Mouse (Mus musculus) gastrocnemius, postnatal 10 days (tissue): ENCODE measurements around the gene Cbfa2t2. TPM values are rescaled to one million over a fixed set of nuclear protein-coding genes. Genes with fewer than 3 reads are reported as not detected.
"Not testable (repeated sequence)": the region's sequence is repeated elsewhere in the genome, so short reads cannot be mapped to it uniquely, and the experiment has no call there.

ENCODE experiments used
- DNase-seq: peaks from one replicate; pipeline ENCODE4 v3.0.0; 2021; ENCODE audit warnings: mixed read lengths
- total RNA-seq, 2 experiments: library from RNA; stranded (reverse); gene quantifications; 2 replicates each; pipeline ENCODE4 v1.2.3; 2021

Gene Cbfa2t2
- total RNA-seq, 2 experiments from 2014 or later = 18.4 to 21.6 TPM

- DNase-seq = no peak
Observed at GRCm38 (mm10) chr2:154474251-154475061, 38.2 kb downstream of the Cbfa2t2 start.

- DNase-seq = no peak
Observed at GRCm38 (mm10) chr2:154475062-154475349, 38.7 kb downstream of the Cbfa2t2 start.

- DNase-seq = no peak
Observed at GRCm38 (mm10) chr2:154475861-154476260, 39.6 kb downstream of the Cbfa2t2 start.

- peak; percentile 35 for DNase-seq
Observed at GRCm38 (mm10) chr2:154477028-154477427, 40.7 kb downstream of the Cbfa2t2 start.

GRCm38 (mm10) chr2:154491788-154492187 lies 55.5 kb downstream of the Cbfa2t2 start:
- no peak for DNase-seq

DNA sequence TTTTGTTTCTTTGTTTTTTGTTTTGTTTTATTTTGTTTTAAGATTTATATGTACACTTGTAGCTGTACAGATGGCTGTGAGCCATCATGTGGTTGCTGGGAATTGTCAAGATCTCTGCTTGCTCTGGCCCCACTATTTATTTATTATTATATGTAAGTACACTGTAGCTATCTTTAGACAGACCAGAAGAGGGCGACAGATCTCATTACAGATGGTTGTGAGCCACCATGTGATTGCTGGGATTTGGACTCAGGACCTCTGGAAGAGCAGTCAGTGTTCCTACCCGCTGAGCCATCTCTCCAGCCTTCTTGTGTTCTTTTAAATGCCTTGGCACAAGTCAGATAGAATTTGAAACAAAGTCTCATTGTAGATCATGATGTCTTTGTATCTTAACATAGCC lies 57.3 kb downstream of the Cbfa2t2 start:
- DNase-seq = not testable (repeated sequence)

DNA sequence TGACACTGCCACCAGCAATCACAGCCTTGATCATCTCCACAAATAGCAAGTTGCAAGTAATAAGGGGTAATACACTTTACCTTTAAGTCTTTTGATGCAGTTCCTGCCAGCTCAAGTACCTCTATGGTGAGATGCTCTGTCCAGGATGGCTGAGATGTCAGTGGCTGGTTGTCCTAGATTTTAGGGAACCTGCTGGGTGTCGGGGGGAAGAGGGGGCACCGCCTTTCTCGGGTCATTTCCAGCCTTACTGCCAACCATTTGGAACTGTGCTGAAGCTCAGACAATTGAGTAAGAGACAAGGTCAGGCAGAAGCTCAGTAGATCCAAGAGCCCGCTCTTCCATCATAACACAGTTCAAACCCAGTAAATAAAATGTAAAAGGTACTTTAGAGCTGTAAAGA lies 58.7 kb downstream of the Cbfa2t2 start:
- DNase-seq = no peak

DNA sequence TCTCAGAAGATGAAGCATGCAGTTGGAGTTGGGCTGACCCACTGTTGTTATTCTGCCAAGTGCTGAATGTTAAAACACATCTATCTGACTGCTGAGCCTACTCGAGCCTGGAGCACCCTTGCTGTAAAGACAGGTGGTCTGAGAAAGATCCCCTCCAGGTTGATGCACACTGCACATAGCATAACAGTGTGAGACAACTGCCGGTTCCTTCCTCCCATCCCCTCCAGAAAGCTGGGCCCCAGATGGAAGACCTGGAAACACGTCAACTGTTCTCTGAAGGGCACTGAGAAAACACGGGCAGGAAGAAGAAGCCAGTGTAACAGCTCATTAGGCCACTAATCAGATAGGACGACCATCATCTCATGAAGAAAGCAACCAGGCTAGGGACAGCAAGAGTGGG lies 62.3 kb downstream of the Cbfa2t2 start:
- DNase-seq = no peak

GRCm38 (mm10) chr2:154499717-154500247 lies 63.5 kb downstream of the Cbfa2t2 start:
- DNase-seq = no peak

DNA sequence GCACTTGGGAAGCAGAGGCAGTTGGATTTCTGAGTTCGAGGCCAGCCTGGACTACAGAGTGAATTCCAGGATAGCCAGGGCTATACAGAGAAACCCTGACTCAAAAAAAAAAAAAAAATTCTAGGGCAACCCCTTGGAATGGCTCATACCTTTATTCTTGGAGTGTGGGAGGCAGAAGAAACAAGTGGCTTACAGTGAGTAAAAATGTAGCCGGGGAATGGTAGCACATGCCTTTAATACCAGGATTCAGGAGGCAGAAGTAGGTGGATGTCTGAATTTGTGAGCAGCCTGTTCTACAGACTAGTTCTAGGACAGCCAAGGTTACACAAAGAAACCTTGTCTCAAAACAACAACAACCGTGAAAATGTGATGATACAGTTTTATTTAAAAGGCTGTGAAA lies 64.5 kb downstream of the Cbfa2t2 start:
- DNase-seq = no peak

DNA sequence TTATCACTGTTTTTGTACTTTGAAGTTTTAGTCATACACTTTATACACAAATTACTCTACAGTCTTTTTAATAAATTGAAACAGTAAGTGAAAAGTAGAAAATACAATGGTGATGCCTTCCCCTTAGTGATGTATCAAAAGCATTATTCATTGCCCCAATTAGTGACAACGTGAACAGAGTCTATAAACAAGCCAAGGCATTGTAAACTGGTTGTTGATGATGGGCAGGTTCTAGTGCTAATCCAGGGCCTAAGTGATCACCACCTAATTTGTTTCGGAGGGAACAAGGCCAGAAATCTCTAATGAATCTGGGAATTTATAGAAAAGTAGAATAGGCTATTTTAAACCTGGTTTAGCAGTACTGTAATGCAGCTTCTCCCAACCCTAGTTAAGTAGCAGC lies 70.8 kb downstream of the Cbfa2t2 start:
- no peak for DNase-seq

DNA sequence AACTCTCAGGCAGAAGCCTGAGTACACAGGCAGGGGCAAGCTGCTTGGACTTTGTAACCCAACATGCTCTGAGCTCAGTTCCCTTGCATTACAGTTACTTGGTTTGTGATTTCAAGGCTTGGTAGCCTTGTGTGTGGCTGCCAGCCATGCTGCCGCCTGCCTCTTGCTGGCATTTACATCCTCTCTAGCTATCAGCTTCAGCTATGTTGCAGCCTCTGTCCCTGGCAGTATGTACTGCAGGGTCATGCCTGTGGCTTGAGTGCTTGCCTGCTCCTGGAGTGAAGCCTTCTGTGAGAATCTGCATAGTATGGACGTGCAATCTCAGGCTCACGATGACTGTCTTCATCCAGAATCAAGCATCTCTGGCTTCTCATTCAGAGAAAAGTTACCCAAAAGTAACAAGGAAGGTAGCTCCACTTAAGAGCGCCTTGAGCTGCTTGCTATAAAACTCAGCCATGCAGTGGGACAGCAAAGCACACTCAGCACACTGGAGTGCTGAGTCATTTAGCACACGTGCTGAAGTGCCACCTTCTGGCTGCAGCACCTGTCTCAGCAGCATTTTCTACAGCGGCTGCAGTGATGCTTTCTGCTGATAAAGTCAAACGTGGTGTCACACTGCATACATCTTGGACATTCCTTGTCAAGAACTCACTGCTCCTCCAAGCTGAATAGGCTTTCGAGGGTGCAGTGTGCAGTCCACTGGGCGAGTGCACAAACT lies 71.4 kb downstream of the Cbfa2t2 start:
- no peak for DNase-seq

DNA sequence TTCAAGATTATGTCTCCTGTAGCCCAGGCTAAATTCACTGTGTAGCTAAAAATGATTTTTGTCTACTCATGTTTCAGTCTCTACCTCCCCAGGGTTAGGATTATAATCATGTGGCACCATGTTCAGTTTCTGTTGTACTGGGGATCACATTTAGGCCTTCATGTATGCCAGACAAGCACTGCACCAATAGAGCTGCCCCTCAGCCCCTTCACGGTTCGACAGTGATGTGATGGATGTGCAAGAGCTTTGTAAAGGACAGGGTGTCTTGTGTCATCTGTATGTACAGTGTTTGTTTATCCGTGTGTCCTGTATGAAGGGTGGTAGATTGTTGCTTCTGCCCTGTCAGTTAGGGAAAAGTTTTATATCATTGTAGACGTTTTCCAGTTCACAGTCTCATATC lies 72.2 kb downstream of the Cbfa2t2 start:
- no peak for DNase-seq

DNA sequence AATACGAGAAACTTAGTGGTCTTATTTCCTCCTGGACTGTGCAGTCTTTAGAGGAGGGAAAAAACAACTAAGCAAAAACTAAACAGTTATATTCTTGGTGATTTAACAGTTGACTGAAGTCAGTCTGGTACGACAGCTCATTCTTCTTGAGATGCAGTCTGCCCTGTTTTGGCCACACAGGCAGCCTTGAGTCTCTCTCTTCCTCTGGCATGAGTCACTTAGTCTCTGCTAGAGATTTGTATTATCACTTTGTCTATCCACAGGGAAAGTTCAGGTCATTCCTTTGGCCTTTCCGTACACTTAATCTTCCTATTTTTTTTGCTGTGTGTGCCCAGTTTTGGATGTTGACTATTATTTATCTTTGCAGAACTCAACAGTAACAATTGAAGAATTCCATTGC lies 73.9 kb downstream of the Cbfa2t2 start:
- DNase-seq = no peak

- no peak for DNase-seq
Observed at GRCm38 (mm10) chr2:154516944-154517343, 80.7 kb downstream of the Cbfa2t2 start.

DNA sequence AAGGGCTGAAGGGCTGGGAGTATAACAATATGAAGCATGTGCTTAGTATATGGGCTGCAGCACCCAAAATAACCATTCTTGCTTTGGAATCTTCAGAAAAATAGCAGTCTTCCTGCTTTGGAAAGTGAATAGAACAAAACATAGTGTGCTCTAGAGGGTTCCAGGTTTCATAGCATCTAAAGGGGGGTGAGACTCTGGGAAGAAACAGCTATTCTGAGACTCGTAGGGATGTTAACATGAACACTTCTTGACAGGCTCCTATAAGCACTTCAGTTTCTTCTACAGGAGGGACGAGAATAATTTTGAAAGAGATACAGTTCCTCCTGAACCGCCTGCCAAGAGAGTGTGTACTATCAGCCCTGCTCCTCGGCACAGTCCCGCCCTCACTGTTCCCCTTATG lies 81.1 kb downstream of the Cbfa2t2 start:
- no peak for DNase-seq

DNA sequence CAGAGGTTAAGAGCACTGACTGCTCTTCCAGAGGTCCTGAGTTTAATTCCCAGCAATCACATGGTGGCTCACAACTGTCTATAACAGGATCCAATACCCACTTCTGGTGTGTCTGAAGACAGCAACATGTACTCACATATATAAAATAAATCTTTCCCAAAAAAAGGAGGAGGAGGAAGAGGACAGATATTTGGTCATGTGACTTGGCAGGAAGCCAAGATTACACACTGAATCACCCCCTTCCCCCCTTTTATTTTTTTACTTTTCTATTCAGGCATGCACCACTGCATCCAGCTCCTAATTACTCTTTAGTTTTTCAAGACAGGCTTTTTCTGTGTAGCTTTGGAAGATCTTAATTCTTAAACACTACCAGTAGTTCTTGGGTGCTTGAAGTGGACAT lies 85.2 kb downstream of the Cbfa2t2 start:
- no peak for DNase-seq

GRCm38 (mm10) chr2:154522334-154522733 lies 86.1 kb downstream of the Cbfa2t2 start:
- no peak for DNase-seq

GRCm38 (mm10) chr2:154525285-154525684 lies 89.0 kb downstream of the Cbfa2t2 start:
- DNase-seq = no peak

DNA sequence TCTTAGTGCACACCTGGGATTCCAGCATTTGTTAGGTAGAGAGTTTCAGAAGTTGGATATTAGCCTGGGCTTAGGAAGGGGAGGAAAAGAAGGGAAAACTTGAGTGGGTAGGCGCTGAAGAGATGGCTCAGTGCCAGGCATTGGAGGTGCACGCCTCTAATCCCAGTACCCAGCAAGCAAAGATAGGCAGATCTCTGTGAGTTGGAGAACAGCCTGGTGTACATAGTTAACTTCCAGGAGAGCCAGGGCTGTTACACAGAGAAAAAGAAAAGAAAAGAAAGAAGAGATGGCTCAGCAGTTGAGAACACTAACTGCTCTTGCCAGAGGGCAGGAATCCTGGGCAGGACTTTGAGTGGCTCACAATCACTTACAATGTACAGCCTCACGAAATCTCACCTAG lies 90.2 kb downstream of the Cbfa2t2 start:
- no peak for DNase-seq

GRCm38 (mm10) chr2:154532888-154533287 lies 96.6 kb downstream of the Cbfa2t2 start:
- no peak for DNase-seq

DNA sequence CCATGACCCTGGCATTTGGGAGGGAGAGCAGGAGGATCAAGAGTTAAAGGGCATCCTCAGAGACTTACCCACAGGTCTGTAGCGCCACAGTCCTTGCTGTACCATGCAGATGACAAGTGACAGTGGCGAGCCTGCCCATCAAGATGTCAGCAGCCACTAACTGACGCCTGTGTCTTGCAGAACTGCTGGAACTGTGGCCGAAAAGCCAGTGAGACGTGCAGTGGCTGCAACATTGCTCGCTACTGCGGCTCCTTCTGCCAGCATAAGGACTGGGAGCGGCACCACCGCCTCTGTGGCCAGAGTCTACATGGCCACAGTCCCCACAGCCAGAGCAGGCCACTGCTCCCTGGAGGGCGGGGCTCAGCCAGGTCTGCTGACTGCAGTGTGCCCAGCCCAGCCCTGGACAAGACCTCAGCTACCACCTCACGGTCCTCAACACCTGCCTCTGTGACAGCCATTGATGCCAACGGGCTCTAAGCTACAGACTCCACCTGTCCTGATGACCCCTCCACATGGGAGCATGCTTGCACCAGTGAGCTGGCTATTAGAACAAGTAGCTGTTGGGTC lies 98.5 kb downstream of the Cbfa2t2 start:
- no peak for DNase-seq

DNA sequence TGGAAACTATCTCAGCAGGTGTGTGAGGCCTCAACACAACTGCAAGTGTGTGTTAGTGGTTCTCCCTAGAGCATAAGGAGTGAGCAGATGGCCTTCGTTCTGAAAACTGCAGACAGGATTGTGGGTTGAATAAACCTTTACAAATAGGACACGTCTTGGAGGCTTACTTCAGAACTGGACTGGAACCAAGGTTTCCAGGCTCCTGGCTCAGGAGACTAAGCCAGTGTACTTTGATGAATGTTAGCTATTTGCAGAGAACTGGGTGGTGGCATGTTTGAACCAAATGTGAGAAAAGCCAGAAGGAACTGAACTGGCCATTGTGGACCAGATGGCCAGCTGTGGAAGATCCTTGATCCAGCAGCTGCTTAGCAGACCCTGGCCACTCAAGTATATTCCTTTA lies 102.0 kb downstream of the Cbfa2t2 start:
- DNase-seq = no peak
